Mouse (Mus musculus) cerebellum, adult 2 months (tissue): ENCODE data around the gene Nav3. TPM values are rescaled to one million over a fixed set of nuclear protein-coding genes. Genes with fewer than 3 reads are reported as not detected.
A peak's percentile ranks its signal among the peaks of the same experiment; 100 is the strongest.

Source experiments
- DNase-seq, 2 experiments: peaks; one replicate each; pipeline ENCODE4 v3.0.0; 2021
- H3K27ac ChIP-seq: fragments of 200-500 bp; 2 replicates; pipeline ENCODE4 v1.5.1; 2012; ENCODE audit warnings: low read length, control low read depth, inconsistent platforms; ENCODE audit not compliant: insufficient read depth
- H3K27me3 ChIP-seq: fragments of 200-500 bp; 2 replicates; pipeline ENCODE4 v1.6.1; 2012; ENCODE audit warnings: inconsistent platforms, mild to moderate bottlenecking, low read length, moderate library complexity; ENCODE audit not compliant: control insufficient read depth, insufficient read depth
- H3K4me1 ChIP-seq: fragments of 200-500 bp; 2 replicates; pipeline ENCODE4 v1.6.1; 2011; ENCODE audit warnings: low read length; ENCODE audit not compliant: control insufficient read depth, insufficient read depth
- H3K4me3 ChIP-seq: fragments of 200-500 bp; replicated peaks from 2 replicates; pipeline ENCODE3; 2011; ENCODE audit warnings: mild to moderate bottlenecking, low read depth, low read length, control low read depth; ENCODE audit not compliant: insufficient read depth
- CTCF ChIP-seq: fragments of 200-500 bp; IDR thresholded peaks from 2 replicates; pipeline ENCODE4 v1.5.1; 2011; ENCODE audit warnings: low read depth, mild to moderate bottlenecking, control low read depth, low read length, moderate library complexity, borderline replicate concordance; ENCODE audit not compliant: insufficient read depth
- POLR2A ChIP-seq: fragments of 200-500 bp; IDR thresholded peaks from 2 replicates; pipeline ENCODE4 v1.6.1; 2011; ENCODE audit warnings: low read length, control low read depth, borderline replicate concordance; ENCODE audit not compliant: insufficient read depth
- WGBS: fragments of 180-500 bp; shearing (Covaris S2); methylation state at CpG from one replicate; pipeline ENCODE4 v1.1.7; 2018; 5-methylcytosine and 5-hydroxymethylcytosine counted together
- polyA plus RNA-seq: library from polyadenylated mRNA; depleted of rRNA; stranded (reverse); fragments of >200 nt; gene quantifications from 2 replicates; pipeline ENCODE4 v1.2.3, GENCODE M21; 2012

Gene Nav3
- polyA plus RNA-seq, 1 experiment: 10.6 TPM

GRCm38 (mm10) chr10:110309511-110309910, 146.5 kb downstream of the Nav3 start:
- TF ChIP-seq CTCF (no peak), POLR2A (no peak)
- WGBS: 62% methylated on average over 4 of the region's 4 CpGs
- Histone ChIP-seq H3K27me3 (no peaks in the 10 kb centered on the region), H3K4me1 (no peaks in the 10 kb centered on the region; the same call in 1 of the 2 replicates), H3K27ac (no peak overlapping the region), H3K4me3 (no peak overlapping the region)
- no peak for DNase-seq

- Histone ChIP-seq H3K4me1 (no peaks in the 10 kb centered on the region; the same call in 1 of the 2 replicates), H3K27me3 (no peaks in the 10 kb centered on the region), H3K4me3 (no peak overlapping the region), H3K27ac (no peak overlapping the region)
- 13% methylated on average over 5 of the region's 5 CpGs for WGBS
- TF ChIP-seq CTCF: no peak
- no peak for TF ChIP-seq POLR2A
- DNase-seq: peak; percentile 70 to 84
Observed at GRCm38 (mm10) chr10:110305609-110306008, 150.4 kb downstream of the Nav3 start.

- no peak overlapping the region for H3K27ac ChIP-seq
- no peaks in the 10 kb centered on the region for H3K4me1 ChIP-seq
- no peak for DNase-seq
- TF ChIP-seq POLR2A (no peak), CTCF (no peak)
- H3K4me3 ChIP-seq: no peak overlapping the region
- 95% methylated on average over 10 of the region's 10 CpGs for WGBS
- H3K27me3 ChIP-seq: no peaks in the 10 kb centered on the region
Observed at GRCm38 (mm10) chr10:110290016-110290623, 165.9 kb downstream of the Nav3 start.

GRCm38 (mm10) chr10:110283879-110284278, 172.1 kb downstream of the Nav3 start:
- Histone ChIP-seq H3K4me1 (no peaks in the 10 kb centered on the region), H3K4me3 (no peak overlapping the region), H3K27ac (no peak overlapping the region), H3K27me3 (no peaks in the 10 kb centered on the region)
- 63% methylated on average over 3 of the region's 3 CpGs for WGBS
- DNase-seq: no peak
- TF ChIP-seq CTCF (no peak), POLR2A (no peak)

GRCm38 (mm10) chr10:110272818-110273217, 183.2 kb downstream of the Nav3 start:
- Histone ChIP-seq H3K27ac (no peak overlapping the region), H3K4me1 (no peaks in the 10 kb centered on the region), H3K27me3 (no peaks in the 10 kb centered on the region), H3K4me3 (no peak overlapping the region)
- DNase-seq: no peak
- 85% methylated on average over 2 of the region's 2 CpGs for WGBS
- TF ChIP-seq POLR2A: no peak

- DNase-seq: peak in 1 of 2 experiments; percentile 10
- Histone ChIP-seq H3K27ac (no peak overlapping the region), H3K4me1 (no peaks in the 10 kb centered on the region), H3K27me3 (no peaks in the 10 kb centered on the region), H3K4me3 (no peak overlapping the region)
- TF ChIP-seq CTCF (no peak), POLR2A (no peak)
- WGBS: 24% methylated on average over 1 of the region's 1 CpGs
Observed at GRCm38 (mm10) chr10:110270561-110270960, 185.4 kb downstream of the Nav3 start.

- TF ChIP-seq CTCF (no peak), POLR2A (no peak)
- WGBS: 3% methylated on average over 3 of the region's 3 CpGs
- peak; percentile 16 to 30 for DNase-seq
- peaks cover 5% of the 10 kb centered on the region; the same call in 1 of the 2 replicates for H3K4me1 ChIP-seq
- no peaks in the 10 kb centered on the region for H3K27me3 ChIP-seq
- H3K27ac ChIP-seq: no peak overlapping the region
- H3K4me3 ChIP-seq: no peak overlapping the region
Observed at GRCm38 (mm10) chr10:110242128-110242561, 213.9 kb downstream of the Nav3 start.

- H3K4me1 ChIP-seq: peaks cover 5% of the 10 kb centered on the region; the same call in 1 of the 2 replicates
- WGBS: 75% methylated on average over 3 of the region's 3 CpGs
- no peak for DNase-seq
- no peak overlapping the region for H3K27ac ChIP-seq
- TF ChIP-seq POLR2A (no peak), CTCF (no peak)
- no peak overlapping the region for H3K4me3 ChIP-seq
- no peaks in the 10 kb centered on the region for H3K27me3 ChIP-seq
Observed at GRCm38 (mm10) chr10:110240667-110241066, 215.3 kb downstream of the Nav3 start.
